Mouse (Mus musculus): ENCODE data around the gene Adam33.

GRCm38 (mm10) chr2:131038197-131038596 is 25.4 kb downstream of the Adam33 start:
- no peak for TF ChIP-seq CTCF (conservative IDR thresholded peaks at IDR 0.05; ENCODE audit: insufficient read depth, insufficient read length, low read depth, low read length)
- no peak for TF ChIP-seq POLR2A (IDR thresholded peaks at IDR 0.05; ENCODE audit: low read depth, low read length)

Data from kidney, adult 2 months (tissue).